Mouse (Mus musculus): ENCODE data around the gene Arnt2. TPM values are rescaled to one million over a fixed set of nuclear protein-coding genes. Genes with fewer than 3 reads are reported as not detected.

The Arnt2 gene
- polyA plus RNA-seq, 1 experiment from 2014 or later = 18.5 TPM

DNA sequence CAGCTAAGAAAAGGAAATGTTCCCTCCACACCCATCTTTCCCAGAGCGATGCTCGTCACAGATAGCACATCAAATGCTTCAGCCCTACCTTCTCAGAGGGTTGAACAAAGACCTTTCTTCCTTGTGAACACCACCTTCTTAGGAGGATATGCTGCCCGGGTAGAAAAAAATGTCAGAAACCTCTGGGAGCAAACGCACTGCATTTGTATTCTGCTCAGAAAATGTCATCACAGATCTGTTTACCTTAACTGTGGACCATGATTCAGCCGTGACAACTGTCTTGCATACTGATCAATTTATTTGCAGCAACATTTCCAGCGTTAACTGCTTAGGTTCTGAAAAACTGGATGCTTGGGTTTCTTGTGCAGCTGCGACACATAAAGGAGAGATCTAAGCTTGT lies 37.7 kb downstream of the Arnt2 start:
- DNase-seq (ENCODE audit: low spot score) (no peak), ATAC-seq (replicated peaks; ENCODE audit: insufficient number of reproducible peaks, low FRiP score, low TSS enrichment, low read depth) (no peak)
- H3K4me3 ChIP-seq (ENCODE audit: low read depth, low read length) = no peak overlapping the region
- WGBS = 84% methylated on average over 7 of the region's 7 CpGs
- no peaks in the 10 kb centered on the region for H3K27me3 ChIP-seq (ENCODE audit: control insufficient read depth, insufficient read depth, low read length)
- no peaks in the 10 kb centered on the region for H3K36me3 ChIP-seq (replicated peaks; ENCODE audit: control insufficient read depth, insufficient read depth, low read depth, low read length)
- H3K9ac ChIP-seq (replicated peaks; ENCODE audit: low read length) = no peak overlapping the region
- no peaks in the 10 kb centered on the region for H3K4me1 ChIP-seq (ENCODE audit: control insufficient read depth, insufficient read depth, low read length)
- H3K9me3 ChIP-seq (replicated peaks; ENCODE audit: control insufficient read depth, low read length) = no peaks in the 10 kb centered on the region
- H3K27ac ChIP-seq (replicated peaks; ENCODE audit: low read depth, low read length) = no peak overlapping the region
- H3K4me2 ChIP-seq (ENCODE audit: low read depth, low read length) = no peak overlapping the region

DNA sequence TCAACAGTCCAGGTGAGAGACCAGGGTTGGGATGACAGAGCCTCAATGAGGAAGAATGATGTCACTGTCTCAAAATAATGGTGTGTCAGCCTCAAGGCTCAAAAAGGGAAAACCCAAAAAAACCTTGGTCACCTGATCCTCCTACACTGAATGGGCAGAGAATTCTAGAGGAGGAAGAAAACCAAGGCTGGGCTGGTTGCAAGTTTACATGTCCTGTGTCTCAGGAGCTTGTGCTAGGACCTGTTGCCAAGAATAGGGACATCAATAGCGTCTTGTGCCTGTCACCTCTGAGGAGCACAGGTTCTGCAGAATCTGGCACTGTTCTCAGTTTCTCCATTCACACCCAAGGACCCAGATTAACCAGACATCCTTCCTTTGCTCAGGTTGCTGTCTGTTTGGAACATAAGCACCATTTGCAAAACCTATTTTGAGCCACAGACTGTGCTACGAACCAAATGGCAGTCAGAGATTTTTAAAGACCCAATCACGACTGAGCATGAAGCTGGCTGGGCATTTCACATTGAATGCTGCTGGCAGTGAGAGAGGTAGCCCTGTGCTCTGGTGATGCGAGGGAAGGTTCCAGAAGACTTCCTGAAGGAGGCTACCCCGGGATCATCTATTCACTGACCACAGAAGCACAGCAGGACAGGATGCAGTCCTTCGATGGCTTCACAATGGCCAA lies 38.9 kb downstream of the Arnt2 start:
- Histone ChIP-seq H3K4me3 (ENCODE audit: low read depth, low read length) (no peak overlapping the region), H3K4me2 (ENCODE audit: low read depth, low read length) (no peak overlapping the region), H3K9me3 (replicated peaks; ENCODE audit: control insufficient read depth, low read length) (no peaks in the 10 kb centered on the region), H3K27ac (replicated peaks; ENCODE audit: low read depth, low read length) (no peak overlapping the region), H3K4me1 (ENCODE audit: control insufficient read depth, insufficient read depth, low read length) (no peaks in the 10 kb centered on the region), H3K27me3 (ENCODE audit: control insufficient read depth, insufficient read depth, low read length) (no peaks in the 10 kb centered on the region), H3K9ac (replicated peaks; ENCODE audit: low read length) (no peak overlapping the region), H3K36me3 (replicated peaks; ENCODE audit: control insufficient read depth, insufficient read depth, low read depth, low read length) (no peaks in the 10 kb centered on the region)
- ATAC-seq (replicated peaks; ENCODE audit: insufficient number of reproducible peaks, low FRiP score, low TSS enrichment, low read depth) (no peak), DNase-seq (ENCODE audit: low spot score) (no peak)
- WGBS = 84% methylated on average over 6 of the region's 6 CpGs

DNA sequence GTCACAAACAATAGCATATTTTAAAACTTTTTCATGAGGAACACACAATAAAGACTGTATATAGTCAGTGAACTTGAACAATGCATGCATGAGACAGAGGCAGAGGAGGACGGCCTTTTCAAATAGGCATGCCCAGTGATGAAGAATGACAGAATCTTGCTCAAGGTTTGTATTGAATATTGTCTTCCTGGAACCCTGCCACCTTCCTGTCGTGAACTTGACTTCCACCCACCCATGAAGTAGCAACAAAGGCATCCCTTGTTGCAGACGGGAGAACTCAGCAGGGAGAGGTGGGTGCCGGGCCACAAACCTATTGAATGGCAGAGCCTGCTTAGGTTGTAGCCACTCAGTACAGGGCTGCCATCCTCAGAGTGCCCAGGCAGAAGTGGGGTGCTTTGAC lies 43.7 kb downstream of the Arnt2 start:
- H3K4me3 ChIP-seq (ENCODE audit: low read depth, low read length) = no peak overlapping the region
- no peaks in the 10 kb centered on the region for H3K4me1 ChIP-seq (ENCODE audit: control insufficient read depth, insufficient read depth, low read length)
- H3K4me2 ChIP-seq (ENCODE audit: low read depth, low read length) = no peak overlapping the region
- 75% methylated on average over 4 of the region's 4 CpGs for WGBS
- DNase-seq (ENCODE audit: low spot score) (no peak), ATAC-seq (replicated peaks; ENCODE audit: insufficient number of reproducible peaks, low FRiP score, low TSS enrichment, low read depth) (no peak)
- no peak overlapping the region for H3K9ac ChIP-seq (replicated peaks; ENCODE audit: low read length)
- H3K9me3 ChIP-seq (replicated peaks; ENCODE audit: control insufficient read depth, low read length) = no peaks in the 10 kb centered on the region
- H3K27me3 ChIP-seq (ENCODE audit: control insufficient read depth, insufficient read depth, low read length) = no peaks in the 10 kb centered on the region
- no peaks in the 10 kb centered on the region for H3K36me3 ChIP-seq (replicated peaks; ENCODE audit: control insufficient read depth, insufficient read depth, low read depth, low read length)
- no peak overlapping the region for H3K27ac ChIP-seq (replicated peaks; ENCODE audit: low read depth, low read length)

DNA sequence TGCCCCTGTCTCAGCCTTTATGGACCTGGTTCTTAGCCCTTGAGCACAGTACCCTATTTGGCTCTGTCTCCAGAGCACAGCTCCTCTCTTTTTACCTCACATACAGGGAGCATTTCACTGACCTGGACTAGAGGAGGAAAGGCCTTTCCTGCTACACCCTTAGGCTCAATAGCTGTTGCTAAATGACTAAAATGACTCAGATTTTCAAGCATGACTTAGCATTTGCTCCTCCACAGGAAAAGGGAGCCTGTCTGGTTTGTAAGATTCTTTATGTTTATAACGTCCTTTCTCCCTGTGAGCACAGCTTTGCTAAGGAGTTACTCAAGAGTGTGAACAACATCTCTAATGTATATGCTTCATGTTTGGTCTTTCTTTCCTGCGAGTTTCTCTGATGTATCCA lies 47.3 kb downstream of the Arnt2 start:
- DNase-seq (ENCODE audit: low spot score) = no peak
- Histone ChIP-seq H3K4me2 (ENCODE audit: low read depth, low read length) (no peak overlapping the region), H3K27me3 (ENCODE audit: control insufficient read depth, insufficient read depth, low read length) (no peaks in the 10 kb centered on the region), H3K4me1 (ENCODE audit: control insufficient read depth, insufficient read depth, low read length) (no peaks in the 10 kb centered on the region), H3K9ac (replicated peaks; ENCODE audit: low read length) (no peak overlapping the region), H3K4me3 (ENCODE audit: low read depth, low read length) (no peak overlapping the region), H3K36me3 (replicated peaks; ENCODE audit: control insufficient read depth, insufficient read depth, low read depth, low read length) (no peaks in the 10 kb centered on the region; the same call in 1 of the 2 replicates), H3K27ac (replicated peaks; ENCODE audit: low read depth, low read length) (no peak overlapping the region), H3K9me3 (replicated peaks; ENCODE audit: control insufficient read depth, low read length) (no peaks in the 10 kb centered on the region)
- no peak for ATAC-seq (replicated peaks; ENCODE audit: insufficient number of reproducible peaks, low FRiP score, low TSS enrichment, low read depth)
- WGBS = 72% methylated on average over 2 of the region's 2 CpGs

DNA sequence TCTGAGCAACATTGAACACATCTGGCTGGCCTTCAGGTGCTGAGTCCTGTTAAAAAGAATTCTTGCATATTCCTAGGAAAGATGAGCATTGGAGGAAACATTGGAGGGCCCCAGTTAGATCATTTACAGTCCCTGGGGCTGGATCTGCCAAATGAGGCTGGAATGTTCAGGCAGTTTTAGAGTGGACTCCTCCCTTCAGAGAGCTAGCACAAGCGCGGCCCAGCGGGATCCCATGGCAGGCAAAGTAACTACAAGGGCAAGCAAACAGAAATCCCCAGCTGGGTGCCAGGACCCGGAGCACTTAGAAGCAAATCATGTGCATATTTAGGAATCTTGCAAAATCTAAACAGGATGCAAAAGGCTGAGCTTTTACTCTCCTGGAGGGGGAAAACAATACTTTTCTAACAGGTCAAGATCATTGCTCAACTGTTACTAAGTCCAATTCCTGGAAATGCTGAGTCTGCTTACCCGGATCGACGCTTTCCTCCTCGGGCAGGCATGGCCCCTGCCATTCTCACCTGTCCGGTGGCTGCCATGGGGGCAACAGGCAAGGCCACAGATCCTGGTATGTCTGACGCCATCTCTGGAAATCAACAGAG lies 48.8 kb downstream of the Arnt2 start:
- H3K4me1 ChIP-seq (ENCODE audit: control insufficient read depth, insufficient read depth, low read length) = no peaks in the 10 kb centered on the region
- no peak overlapping the region for H3K9ac ChIP-seq (replicated peaks; ENCODE audit: low read length)
- H3K27ac ChIP-seq (replicated peaks; ENCODE audit: low read depth, low read length) = no peak overlapping the region
- DNase-seq (ENCODE audit: low spot score) = no peak
- no peaks in the 10 kb centered on the region; the same call in 1 of the 2 replicates for H3K36me3 ChIP-seq (replicated peaks; ENCODE audit: control insufficient read depth, insufficient read depth, low read depth, low read length)
- H3K9me3 ChIP-seq (replicated peaks; ENCODE audit: control insufficient read depth, low read length) = no peaks in the 10 kb centered on the region
- no peaks in the 10 kb centered on the region for H3K27me3 ChIP-seq (ENCODE audit: control insufficient read depth, insufficient read depth, low read length)
- no peak for ATAC-seq (replicated peaks; ENCODE audit: insufficient number of reproducible peaks, low FRiP score, low TSS enrichment, low read depth)
- H3K4me3 ChIP-seq (ENCODE audit: low read depth, low read length) = no peak overlapping the region
- no peak overlapping the region for H3K4me2 ChIP-seq (ENCODE audit: low read depth, low read length)
- 70% methylated on average over 10 of the region's 10 CpGs for WGBS

DNA sequence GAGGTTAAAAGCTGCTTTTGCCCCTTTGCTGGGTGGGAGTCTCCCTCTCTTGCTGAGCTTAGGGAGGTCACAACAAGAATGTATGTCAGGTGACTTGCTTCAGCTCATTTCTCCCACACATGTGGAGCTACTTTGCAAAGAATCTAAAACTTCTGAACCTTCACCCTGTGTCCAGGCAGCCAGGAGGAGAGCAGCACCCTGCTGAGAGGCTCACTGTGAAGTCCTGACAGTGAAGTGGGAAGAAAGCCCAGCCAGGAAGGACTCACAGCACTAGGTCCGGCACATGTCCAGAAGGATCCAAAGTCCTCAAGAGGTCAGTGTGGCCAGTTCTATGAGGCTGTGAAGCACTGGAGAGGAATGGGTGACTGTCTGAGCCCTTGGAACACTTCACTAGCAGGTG lies 51.5 kb downstream of the Arnt2 start:
- no peak for DNase-seq (ENCODE audit: low spot score)
- Histone ChIP-seq H3K27me3 (ENCODE audit: control insufficient read depth, insufficient read depth, low read length) (no peaks in the 10 kb centered on the region), H3K4me3 (ENCODE audit: low read depth, low read length) (no peak overlapping the region), H3K4me1 (ENCODE audit: control insufficient read depth, insufficient read depth, low read length) (no peaks in the 10 kb centered on the region), H3K36me3 (replicated peaks; ENCODE audit: control insufficient read depth, insufficient read depth, low read depth, low read length) (no peaks in the 10 kb centered on the region; the same call in 1 of the 2 replicates), H3K27ac (replicated peaks; ENCODE audit: low read depth, low read length) (no peak overlapping the region), H3K4me2 (ENCODE audit: low read depth, low read length) (no peak overlapping the region), H3K9me3 (replicated peaks; ENCODE audit: control insufficient read depth, low read length) (no peaks in the 10 kb centered on the region), H3K9ac (replicated peaks; ENCODE audit: low read length) (no peak overlapping the region)
- 47% methylated on average over 1 of the region's 1 CpGs for WGBS
- ATAC-seq (replicated peaks; ENCODE audit: insufficient number of reproducible peaks, low FRiP score, low TSS enrichment, low read depth) = no peak

DNA sequence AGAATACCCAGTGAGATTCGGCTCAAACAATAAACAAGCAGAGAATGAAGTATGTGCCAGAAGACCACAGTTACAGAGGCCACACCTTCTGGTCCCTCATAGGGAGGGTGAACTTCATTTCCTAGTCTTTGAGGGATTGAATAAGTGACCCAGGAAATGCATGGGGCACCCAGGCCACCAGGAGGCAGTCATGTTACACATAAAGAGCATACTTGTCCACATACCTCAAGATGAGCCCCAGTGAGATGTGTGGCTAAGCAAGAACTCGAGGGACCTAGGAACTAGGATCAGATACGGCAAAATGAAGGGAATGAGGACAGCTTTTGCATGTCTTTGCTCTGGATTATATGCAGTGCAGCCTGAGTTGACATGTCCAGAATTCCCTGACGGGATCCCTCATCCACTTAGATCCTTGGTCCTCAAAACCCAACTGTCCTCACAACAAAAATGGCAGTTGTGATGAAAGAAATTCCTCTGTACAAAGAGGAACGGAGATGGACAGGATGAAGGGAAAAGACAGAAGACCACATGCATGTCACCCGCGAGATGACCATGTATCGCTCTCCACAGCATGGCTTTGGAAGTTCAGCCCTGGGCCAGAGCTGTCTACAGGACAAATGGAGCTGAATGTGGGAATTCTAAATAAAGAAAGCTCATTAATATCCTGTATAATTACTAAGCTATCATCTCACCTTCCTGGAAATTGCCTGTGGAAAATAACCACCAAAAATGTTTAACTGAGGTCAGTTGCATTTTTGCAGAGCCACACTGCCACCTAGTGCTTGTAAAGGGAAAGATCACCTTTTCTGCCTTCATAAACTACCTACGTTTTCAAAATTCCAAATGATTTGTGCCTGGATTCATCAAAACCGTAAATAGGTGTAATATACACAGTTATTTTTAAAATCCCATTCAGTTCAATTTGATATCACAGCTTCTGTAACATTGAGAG lies 54.1 kb downstream of the Arnt2 start:
- 72% methylated on average over 10 of the region's 10 CpGs for WGBS
- ATAC-seq (replicated peaks; ENCODE audit: insufficient number of reproducible peaks, low FRiP score, low TSS enrichment, low read depth) = no peak
- H3K9ac ChIP-seq (replicated peaks; ENCODE audit: low read length) = no peak overlapping the region

DNA sequence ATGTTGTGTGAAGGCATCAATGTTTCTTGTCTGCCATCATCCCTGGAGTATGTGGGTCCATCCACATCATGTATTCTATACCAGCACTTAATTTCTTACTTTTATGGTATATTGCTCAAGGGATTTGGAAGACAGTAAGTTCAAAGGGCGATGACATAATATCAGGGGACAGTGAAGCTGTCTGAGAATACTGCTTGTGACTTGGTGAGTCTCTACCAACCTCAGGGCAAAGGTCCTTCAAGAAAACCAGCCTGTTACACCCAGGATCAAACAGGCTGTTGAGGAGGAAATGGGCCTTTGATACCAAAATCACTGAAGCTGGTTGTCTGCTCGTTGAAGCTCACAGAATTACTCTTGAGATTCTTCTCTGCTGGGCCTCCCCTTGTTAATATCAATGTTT lies 55.1 kb downstream of the Arnt2 start:
- no peak for ATAC-seq (replicated peaks; ENCODE audit: insufficient number of reproducible peaks, low FRiP score, low TSS enrichment, low read depth)
- no peaks in the 10 kb centered on the region for H3K27me3 ChIP-seq (ENCODE audit: control insufficient read depth, insufficient read depth, low read length)
- no peak overlapping the region for H3K4me3 ChIP-seq (ENCODE audit: low read depth, low read length)
- H3K9ac ChIP-seq (replicated peaks; ENCODE audit: low read length) = no peak overlapping the region
- H3K4me1 ChIP-seq (ENCODE audit: control insufficient read depth, insufficient read depth, low read length) = no peaks in the 10 kb centered on the region
- WGBS = 85% methylated on average over 2 of the region's 2 CpGs
- DNase-seq (ENCODE audit: low spot score) = no peak
- H3K27ac ChIP-seq (replicated peaks; ENCODE audit: low read depth, low read length) = no peak overlapping the region
- H3K4me2 ChIP-seq (ENCODE audit: low read depth, low read length) = no peak overlapping the region
- no peaks in the 10 kb centered on the region for H3K9me3 ChIP-seq (replicated peaks; ENCODE audit: control insufficient read depth, low read length)
- H3K36me3 ChIP-seq (replicated peaks; ENCODE audit: control insufficient read depth, insufficient read depth, low read depth, low read length) = no peaks in the 10 kb centered on the region; the same call in 1 of the 2 replicates

More for the DNA sequence above, 54.1 kb downstream of the Arnt2 start:
- peak; percentile 70 for DNase-seq (ENCODE audit: low spot score)
- H3K36me3 ChIP-seq (replicated peaks; ENCODE audit: control insufficient read depth, insufficient read depth, low read depth, low read length) = no peaks in the 10 kb centered on the region; the same call in 1 of the 2 replicates
- H3K27me3 ChIP-seq (ENCODE audit: control insufficient read depth, insufficient read depth, low read length) = no peaks in the 10 kb centered on the region
- no peak overlapping the region for H3K27ac ChIP-seq (replicated peaks; ENCODE audit: low read depth, low read length)
- no peak overlapping the region for H3K4me2 ChIP-seq (ENCODE audit: low read depth, low read length)
- H3K4me1 ChIP-seq (ENCODE audit: control insufficient read depth, insufficient read depth, low read length) = no peaks in the 10 kb centered on the region
- no peak overlapping the region for H3K4me3 ChIP-seq (ENCODE audit: low read depth, low read length)
- H3K9me3 ChIP-seq (replicated peaks; ENCODE audit: control insufficient read depth, low read length) = no peaks in the 10 kb centered on the region
